Mouse (Mus musculus): ENCODE measurements around the gene Pom121.

Gene Pom121

DNA sequence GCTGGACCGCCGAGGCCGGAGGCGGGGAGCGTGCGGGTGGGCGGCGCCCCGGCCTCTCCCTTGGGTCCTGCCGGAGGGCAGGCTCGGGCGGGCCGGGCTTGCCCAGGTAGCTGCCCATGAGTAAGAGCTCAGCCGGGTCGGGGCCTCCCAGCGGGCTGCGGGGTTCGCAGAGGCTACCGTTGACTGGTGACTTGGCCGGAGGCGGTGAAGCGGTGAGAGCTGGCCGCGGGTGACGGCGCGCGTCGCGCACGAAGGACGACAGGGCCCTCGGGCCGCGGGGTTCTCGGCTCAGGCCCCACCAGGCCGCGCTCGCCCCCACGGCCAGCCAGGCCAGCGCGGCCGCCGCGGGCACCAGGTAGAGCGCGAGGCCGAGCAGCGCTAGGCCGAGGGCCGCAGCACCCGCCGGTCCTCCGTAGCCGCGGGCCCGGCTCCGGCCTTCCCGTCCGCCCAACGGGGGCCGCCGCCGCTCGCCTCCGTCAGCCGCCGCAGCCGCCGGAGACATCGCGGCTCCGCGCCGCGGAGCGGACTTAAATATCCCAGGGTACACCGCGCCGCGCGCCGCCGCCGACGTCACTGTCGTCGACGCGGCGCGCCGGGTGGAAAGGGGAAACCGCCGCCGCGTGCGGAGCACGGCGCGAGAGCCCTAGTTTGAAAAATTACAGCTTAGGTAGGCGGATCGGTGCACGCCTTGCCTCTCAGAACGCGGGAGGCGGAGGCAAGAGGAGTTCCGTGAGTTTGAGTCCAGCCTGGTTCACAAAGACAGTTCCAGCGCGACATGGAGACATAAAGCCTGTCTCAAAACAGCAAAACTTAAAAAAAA lies at the start of gene Pom121:
TSS of gene Pom121 (minus strand) at position 543 of the 820 bp plus-strand sequence.
- DNase-seq (ENCODE audit: extremely low read depth, low read depth): peak; percentile 71

DNA sequence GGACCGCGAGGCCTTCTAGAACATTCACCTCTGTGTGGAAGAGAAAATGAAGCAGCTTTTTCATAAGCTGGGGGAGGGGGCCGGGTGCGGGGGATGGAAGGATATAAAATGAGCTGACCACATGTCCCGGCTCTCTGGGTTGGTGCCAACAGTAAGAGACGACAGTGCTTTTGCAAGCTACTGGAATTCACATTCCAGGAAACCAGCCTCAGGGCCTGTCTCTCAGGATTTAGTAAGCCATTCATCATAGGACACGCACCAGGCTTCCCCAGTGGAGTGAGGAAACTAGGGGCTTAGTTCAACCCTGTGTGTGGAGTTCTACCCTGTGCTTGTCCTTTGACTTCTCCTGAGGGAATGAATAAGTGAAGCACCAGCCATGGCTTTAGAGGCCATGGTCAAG lies 48.1 kb upstream of the Pom121 start:
- DNase-seq (ENCODE audit: extremely low read depth, low read depth): no peak

DNA sequence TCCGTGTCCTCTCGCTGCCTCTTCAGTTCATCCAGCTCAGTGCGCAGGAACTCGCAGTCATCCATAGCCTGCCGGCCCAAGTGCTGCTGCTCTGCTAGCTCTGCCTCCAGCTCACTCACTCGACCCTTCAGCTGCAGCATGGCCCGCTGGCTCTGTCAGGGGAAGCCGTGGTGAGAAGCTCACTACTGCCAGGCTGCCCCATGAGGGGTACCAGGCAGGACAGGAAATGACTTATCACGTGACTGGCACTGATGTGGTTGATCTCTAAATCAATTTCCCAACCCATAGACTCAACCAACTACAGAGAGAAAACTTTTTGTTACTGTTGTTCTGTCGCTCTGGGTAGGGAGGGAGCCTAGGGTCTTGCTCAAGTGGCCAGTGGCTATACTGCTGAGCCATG lies 40.7 kb upstream of the Pom121 start:
- no peak for DNase-seq (ENCODE audit: extremely low read depth, low read depth)

DNA sequence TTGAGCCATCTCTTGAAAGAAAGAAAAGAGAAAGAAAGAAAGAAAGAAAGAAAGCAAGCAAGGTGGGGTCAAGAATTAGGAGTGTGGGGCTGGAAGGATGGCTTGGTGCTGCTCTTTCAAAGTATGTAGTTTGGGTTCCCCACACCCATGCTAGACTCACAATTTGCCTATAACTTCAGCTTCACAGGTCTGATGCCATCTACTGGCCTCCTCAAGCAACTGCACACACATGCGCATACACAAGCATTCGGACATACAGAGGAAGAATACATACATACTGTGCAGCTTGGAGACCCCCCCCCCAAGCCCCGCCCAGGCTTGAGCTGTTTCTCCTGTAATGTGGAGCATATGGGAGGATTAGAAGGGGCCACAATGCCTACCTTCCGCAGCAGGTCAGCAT lies 39.5 kb upstream of the Pom121 start:
- DNase-seq (ENCODE audit: extremely low read depth, low read depth): no peak

DNA sequence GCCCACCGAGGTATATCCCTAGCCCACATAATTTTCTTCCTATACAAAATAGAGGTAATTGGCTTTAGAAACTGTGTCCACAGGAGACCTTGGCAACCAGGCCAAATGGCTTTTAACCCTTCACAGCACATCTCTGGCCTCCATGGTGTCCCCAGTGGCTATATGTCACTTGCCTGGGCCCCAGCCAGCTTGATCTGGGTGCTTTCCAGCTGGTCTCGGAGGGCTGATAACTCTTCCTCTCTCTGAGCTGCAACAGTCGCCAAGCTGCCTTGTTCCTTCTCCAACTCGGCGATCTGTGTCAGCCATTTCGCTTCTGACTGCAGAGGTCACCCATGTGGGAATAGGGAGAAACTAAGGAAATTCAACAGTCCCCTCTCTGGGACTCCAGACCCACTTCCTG lies 36.8 kb upstream of the Pom121 start:
- no peak for DNase-seq (ENCODE audit: extremely low read depth, low read depth)

DNA sequence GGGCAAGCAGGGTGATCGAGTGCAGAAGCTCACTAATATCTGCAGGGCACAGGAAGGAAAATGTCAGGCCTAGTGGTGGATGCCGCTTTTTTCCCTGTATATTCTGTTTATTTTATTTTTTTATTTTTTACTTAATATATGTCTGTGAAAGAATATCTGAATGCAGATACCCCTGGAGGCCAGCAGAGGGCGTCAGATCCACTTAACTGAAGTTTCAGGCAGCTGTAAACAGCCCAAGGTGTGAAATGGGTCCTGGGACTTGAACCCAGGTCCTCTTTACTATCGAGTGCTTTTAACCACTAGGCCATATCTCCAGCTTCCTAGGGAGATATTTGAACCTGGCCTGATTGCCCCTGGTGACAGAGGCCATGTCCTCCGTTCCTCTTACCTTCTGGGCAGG lies 34.4 kb upstream of the Pom121 start:
- peak; percentile 5 for DNase-seq (ENCODE audit: extremely low read depth, low read depth)

DNA sequence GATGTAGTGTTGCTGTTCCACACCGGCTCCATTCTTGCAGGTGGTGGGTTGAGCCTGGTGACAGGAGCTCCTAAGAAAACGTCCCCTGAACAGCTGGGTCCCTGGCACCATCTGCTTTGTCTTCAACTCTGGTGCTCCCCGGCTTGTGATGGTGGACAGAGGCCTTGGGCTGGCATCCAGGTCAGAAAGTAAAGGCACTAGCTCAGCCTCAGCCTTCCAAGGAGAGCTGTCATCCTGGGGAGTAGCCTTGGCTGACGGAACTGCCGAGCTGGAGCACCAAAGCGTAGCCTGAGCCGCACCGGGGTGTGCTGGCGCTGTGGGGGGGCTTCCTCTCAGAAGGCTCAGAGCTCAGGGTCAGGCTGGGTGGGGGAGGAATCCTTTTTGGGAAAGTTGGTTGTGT lies 15.9 kb upstream of the Pom121 start:
- DNase-seq (ENCODE audit: extremely low read depth, low read depth): no peak

DNA sequence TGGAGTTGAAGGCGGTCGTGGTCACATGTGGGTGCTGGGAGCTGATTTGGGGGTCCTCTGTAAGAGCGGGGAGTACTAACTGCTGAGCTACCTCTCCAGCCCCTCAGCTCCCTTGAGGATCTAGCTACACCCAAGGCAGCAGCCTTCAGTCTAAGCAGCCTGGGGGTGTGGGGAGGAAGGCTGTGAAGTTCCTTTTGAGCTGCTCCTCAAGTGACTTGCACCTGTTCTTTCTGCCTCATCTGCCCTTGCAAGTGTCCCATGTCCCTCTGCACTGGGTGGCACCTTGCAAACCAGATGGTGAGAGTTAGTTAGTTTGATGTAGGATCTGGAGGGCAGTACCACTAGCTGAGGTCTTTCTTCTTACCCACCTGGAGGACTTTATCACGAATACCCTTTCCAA lies 13.8 kb upstream of the Pom121 start:
- no peak for DNase-seq (ENCODE audit: extremely low read depth, low read depth)

DNA sequence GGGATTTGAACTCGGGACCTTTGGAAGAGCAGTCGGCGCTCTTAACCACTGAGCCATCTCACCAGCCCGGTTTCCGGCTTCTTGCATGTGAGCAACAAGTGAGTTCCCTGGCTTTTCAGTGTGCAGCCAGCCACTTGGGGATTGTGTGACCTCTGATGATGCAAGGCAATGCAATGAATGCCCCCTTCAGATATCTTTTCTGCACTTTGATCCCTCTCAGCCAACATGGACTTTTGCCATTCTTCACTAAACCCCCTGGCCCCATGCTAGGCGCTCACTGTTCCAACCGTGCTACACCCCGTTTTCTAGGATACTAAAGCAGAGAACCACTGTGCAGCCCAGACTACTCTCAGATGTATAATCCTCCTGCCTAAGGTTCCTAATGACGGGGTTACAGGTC lies 11.1 kb upstream of the Pom121 start:
- no peak for DNase-seq (ENCODE audit: extremely low read depth, low read depth)

DNA sequence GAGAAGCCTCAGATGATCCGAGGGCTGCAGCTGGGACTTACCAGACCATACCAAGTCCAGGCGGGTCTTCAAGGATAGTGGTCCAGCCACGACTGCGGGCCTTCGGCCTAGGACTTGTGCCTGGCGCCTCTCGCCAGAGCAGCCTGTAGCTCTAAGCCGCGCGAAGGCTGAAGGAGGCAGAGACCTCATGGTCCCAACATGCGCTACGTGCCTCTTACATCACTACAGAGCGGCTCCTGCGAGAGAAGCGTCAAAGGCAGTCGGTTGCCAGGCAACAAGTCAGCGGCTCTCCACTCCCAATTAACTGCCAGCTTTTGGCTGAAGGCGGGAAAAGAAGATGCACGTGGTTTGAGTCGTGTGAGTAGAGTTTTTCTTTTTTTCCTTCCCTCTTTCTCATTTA lies 10.3 kb upstream of the Pom121 start:
- DNase-seq (ENCODE audit: extremely low read depth, low read depth): no peak

DNA sequence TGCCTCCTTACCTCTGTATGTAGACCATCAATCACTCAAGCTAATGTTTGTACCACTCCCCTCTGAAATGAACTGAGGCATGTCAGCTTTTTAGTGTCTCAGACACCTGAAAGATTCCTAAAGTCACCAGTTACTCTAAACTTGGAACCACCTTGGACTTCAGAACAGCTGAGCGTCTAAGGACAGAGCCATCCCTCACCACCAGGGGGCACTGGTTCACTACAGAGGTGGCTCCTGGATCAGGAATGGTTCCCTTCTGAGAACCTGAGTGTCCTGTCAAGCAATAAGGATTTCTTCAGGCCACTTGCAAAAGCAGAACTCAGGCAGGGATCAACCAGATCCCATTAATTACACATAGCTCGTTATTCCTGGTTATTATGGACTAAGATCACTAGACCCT lies 5.9 kb upstream of the Pom121 start:
- DNase-seq (ENCODE audit: extremely low read depth, low read depth): peak; percentile 49

DNA sequence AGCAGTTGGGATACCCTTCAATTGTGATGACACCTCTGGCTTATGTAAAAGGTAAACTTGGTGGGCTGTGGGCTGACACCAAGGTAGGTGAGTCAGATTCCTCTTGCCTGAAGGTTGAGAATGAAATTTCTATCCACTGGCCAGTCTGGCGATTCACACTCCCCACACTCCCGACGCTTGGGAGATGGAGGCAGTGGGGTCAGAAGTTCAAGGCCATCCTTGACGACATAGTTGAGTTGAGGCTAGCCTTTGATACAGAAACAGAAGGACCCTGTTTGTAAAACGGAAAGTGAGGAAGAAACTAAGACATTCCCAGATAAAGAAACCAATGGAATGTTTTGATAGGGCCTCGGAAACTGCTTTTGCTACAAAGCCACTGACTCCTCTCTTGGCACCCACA lies 5.0 kb upstream of the Pom121 start:
- no peak for DNase-seq (ENCODE audit: extremely low read depth, low read depth)

DNA sequence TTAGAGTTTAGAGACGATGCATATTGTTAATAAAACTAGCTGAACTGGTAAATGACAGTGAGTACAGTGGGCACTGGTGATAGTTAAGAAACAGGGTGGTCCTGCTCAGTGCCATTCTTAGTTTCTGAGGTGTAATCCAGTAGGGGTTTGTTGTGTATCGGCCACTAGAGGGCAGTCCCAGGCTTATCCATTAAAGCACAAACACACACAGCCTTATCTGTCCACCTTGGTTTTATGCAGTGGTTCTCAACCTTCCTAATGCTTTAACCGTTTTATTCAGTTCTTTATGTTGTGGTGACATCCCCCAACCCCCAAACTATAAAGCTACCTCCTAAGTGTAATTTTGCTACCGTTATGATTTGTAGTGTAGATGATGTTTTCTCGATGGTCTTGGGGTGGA lies 1.5 kb upstream of the Pom121 start:
- DNase-seq (ENCODE audit: extremely low read depth, low read depth): peak; percentile 75

DNA sequence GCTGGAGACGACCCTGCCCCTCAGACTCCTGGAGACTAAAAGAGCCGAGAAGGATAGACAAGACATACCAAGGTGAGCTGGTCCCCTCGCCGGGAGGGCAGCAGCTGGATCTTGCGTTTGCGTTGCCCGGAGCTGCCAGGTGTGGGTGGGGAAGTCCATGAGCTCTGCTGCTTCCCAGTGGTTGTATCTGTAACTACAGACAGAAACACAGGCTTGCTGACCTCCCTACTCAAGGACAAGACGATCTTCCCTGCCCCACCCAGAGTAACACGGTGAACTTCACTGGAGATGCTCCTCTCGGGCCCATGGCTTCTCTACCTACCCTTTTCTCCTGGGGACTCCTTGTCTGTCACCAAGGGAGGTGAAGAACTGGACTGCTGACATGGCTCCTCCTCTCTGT lies 10.6 kb downstream of the Pom121 start:
- no peak for DNase-seq (ENCODE audit: extremely low read depth, low read depth)

DNA sequence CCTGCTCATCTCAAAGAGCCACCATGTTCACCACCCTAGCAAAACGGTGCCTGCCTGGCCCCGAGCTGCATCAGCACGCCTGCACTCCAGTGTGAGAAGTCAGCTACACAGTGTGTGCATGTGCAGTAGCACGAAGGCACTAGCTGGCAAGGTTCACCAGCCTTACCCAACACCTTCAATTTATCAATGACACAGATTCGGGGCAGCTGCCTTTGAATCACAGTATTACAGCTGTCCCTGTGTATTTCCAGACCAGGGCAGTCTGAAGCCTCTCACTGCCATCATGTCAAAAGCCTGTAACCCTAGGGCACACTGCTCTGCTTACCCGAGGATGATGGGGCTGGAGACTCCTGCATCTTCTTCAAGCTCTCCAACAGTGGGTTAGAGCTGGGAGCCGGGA lies 11.6 kb downstream of the Pom121 start:
- DNase-seq (ENCODE audit: extremely low read depth, low read depth): no peak

DNA sequence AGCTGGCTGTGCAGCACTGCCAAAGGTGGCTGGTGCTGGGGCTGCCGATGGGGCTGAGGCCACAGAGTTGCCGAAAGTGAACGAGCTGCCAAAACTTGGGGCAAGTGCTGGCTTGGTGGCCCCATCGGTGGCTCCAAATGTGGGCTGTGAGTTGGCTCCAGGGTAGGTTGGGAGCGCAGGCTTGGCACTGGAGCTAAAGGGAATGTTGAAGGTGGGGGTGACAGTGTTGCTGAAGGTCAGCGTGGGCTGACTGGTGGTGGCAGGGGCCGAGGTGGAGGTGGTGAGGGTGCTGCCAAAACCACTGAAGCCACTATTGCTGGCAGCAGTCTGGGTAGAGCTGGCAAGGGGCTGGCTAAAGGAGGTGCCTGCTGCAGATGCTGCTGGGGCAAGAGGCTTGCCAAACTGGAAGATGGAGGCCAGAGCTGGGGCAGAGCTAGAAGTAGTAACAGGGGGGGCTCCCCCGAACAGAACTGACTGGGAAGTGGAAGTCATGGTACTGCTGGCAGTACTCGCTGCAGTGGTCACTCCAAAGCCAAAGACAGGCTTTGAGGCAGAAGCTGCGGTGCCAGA lies 12.9 kb downstream of the Pom121 start:
- no peak for DNase-seq (ENCODE audit: extremely low read depth, low read depth)

DNA sequence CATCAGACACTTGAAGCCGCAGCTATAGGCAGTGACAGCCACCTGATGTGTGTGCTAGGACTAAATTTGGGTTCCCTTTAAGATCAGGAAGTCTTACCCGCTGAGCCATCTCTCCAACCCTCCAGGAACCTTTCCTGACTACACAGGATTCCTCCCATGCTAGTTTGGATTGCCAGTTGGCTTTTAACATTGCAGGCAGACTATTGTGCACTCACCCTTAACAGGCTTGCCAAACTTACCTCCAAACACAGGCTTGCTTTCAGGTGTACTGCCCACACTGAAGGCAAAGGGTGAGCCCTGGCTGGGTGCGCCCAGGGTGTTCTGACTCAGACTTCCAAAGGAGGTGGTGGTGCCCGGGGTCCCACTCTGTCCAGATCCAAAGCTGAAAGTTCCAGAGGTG lies 13.7 kb downstream of the Pom121 start:
- DNase-seq (ENCODE audit: extremely low read depth, low read depth): no peak

DNA sequence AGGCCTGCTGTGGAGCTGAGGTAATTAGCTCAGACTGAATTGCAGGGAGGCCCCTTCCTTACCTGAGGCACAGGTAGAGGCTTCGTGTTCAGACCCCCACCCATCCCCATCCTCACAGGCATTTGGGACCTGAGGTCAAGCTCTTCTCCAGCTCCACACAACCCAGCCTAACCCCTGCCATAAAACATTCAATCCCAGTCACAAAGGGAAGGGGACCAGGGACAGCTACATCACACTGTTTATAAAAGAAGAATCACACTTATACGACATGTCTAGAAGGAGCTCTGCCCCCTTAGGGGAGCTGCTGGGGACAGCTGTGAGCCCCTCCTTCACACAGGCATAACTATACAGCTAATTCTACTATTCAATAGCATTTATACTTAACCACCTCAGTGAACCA lies 18.0 kb downstream of the Pom121 start:
- no peak for DNase-seq (ENCODE audit: extremely low read depth, low read depth)

DNA sequence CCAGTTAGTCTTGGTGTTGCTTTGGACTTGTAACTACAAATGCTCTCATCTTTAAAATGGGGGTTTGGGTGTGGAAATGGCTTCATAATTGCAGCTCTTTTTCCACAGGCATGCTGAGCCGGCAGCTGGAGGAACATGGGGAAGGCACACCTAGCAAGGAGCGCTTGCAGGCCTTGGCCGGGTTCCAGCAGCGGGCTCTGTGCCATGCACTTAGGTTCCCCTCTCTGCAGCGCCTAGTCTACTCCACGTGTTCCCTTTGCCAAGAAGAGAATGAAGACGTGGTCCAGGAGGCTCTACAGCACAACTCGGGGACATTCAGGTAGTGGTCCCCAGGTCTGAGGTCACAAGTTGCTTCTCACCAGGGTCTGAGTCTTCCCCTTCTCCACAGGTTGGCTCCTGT lies 19.2 kb downstream of the Pom121 start:
- no peak for DNase-seq (ENCODE audit: extremely low read depth, low read depth)

DNA sequence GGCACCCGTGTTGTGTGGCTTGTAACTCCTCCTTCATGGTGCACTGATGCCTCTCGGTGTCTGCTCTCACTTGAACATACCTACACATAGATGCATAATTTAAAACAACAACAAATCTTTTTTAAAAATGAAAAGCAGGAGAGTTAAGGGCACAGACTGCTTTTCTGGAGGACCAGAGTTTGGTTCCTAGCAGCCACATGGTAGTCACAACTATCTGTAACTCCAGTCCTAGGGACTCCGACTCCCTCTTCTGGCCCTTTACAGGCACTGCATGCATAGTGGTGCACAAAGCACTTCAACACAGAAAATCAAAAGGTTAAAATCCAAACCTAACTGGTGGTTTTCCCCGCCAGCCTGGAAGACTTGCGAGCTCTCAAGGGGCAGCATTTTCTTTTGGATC lies 20.7 kb downstream of the Pom121 start:
- DNase-seq (ENCODE audit: extremely low read depth, low read depth): no peak

DNA sequence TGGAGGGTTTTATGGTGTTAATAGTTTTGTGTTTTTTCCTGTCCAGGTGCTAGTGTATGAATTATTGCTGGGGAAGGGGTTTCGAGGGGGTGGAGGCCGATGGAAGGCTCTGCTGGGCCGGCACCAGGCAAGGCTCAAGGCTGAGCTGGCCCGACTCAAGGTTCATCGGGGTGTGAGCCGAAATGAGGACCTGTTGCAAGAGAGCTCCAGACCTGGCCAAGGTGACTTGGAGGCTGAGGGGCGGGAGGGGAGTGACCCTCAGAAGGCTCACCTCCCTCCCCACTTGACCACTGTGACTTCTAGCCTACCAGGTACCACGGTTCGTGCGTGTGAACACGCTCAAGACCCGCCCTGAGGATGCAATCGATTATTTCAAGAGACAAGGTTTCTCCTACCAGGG lies 23.2 kb downstream of the Pom121 start:
- no peak for DNase-seq (ENCODE audit: extremely low read depth, low read depth)

DNA sequence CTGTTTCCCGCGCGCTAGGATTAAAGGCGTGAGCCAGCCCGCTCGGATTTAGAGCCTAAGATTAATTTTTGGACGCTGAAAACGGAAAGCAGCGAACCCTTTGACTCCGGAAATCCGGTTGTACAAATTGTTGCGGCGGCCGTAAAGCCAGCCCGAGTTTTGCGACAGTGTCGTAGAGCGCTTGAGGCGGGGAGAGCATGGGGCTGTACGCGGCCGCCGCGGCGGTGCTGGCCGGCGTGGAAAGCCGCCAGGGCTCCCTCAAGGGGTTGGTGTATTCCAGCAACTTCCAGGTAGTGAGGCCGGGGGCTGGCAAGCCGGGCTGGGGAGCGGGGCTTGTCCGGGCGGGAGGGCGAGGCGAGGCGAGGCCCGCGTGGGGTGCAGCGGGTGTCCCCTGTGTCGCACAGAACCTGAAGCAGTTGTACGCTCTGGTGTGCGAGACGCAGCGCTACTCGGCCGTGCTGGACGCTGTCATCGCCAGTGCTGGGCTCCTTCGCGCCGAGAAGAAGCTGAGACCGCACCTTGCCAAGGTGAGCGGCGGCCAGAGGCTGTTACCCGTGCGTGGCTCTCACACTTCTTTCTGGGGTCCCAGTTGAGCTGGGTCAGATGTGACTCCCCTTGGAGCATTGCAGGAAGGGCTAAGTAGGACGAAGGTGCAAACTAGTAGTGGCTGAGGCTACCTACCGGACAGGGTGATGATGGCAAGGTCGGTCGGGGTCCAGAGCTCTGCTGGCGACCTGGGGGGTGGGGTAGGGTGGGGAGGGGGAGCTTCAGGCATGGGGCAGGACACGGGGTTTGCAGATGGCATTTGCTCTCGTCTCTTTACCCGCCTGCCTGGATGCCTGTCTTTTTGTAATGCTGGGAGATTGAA lies 24.3 kb downstream of the Pom121 start, which contains the start of gene Nsun5:
TSS of gene Nsun5 (plus strand) at position 167 of the 868 bp plus-strand sequence.
- DNase-seq (ENCODE audit: extremely low read depth, low read depth): peak; percentile 87
